Comparison of ENCODE assay signal across 7 mouse cellular contexts in genomic region chr5:112335473-112335872, GRCm38 (mm10). TPM values are rescaled to one million over a fixed set of nuclear protein-coding genes. Genes with fewer than 3 reads are reported as not detected.
DNase-seq lines count a peak whose midpoint lies in the region; ATAC-seq lines count a peak whose summit lies in the region.

No protein-coding gene starts in this region.

- no peak overlapping the region for H3K4me2 ChIP-seq in kidney, embryonic 14.5 days (replicated peaks; ENCODE audit: low read depth, low read length)

- whole genome bisulfite sequencing in kidney, embryonic 14.5 days, result 25% methylated on average over 2 of the region's 2 CpGs

- H3K9me3 ChIP-seq in kidney, embryonic 14.5 days (ENCODE audit: control insufficient read depth, low read length), result no peaks in the 10 kb centered on the region

- no peak overlapping the region for H3K4me3 ChIP-seq in kidney, embryonic 14.5 days (ENCODE audit: low read length)

- peak; percentile 61 for ATAC-seq in activated CD4-positive, CD25-positive, alpha-beta regulatory T cell, adult 4 months
- ATAC-seq in kidney, embryonic 14.5 days (ENCODE audit: low FRiP score, low TSS enrichment), result 0 out of 2 replicates have a peak, but pooled peaks have one; percentile 25

- peaks cover 88% of the 10 kb centered on the region for H3K36me3 ChIP-seq in kidney, embryonic 14.5 days (ENCODE audit: control insufficient read depth, insufficient read depth, low read length)

- H3K4me1 ChIP-seq in kidney, embryonic 14.5 days (ENCODE audit: control insufficient read depth, insufficient read depth, low read length), result no peaks in the 10 kb centered on the region

- no peak overlapping the region for H3K9ac ChIP-seq in kidney, embryonic 14.5 days (ENCODE audit: low read depth, low read length)

- no peak overlapping the region for H3K27ac ChIP-seq in kidney, embryonic 14.5 days (ENCODE audit: low read depth, low read length)

- H3K27me3 ChIP-seq in kidney, embryonic 14.5 days (ENCODE audit: control insufficient read depth, insufficient read depth, low read length), result no peaks in the 10 kb centered on the region

- DNase-seq in ovary, postnatal 14 days (ENCODE audit: low spot score), result peak; percentile 47
- no peak for DNase-seq in ovary, postnatal 10 days (ENCODE audit: low spot score)
- peak; percentile 61 for DNase-seq in embryo, embryonic 11 days
- peak; percentile 30 for DNase-seq in lung, postnatal 25 days (ENCODE audit: low spot score)
- DNase-seq in spleen, postnatal 14 days (ENCODE audit: low spot score in 2 of 2), result peak; percentile 27 to 45

RNA-seq across cellular contexts. Expression of gene Srrd, which starts 7.4 kb away (rescaled TPM):
- polyA plus RNA-seq in activated CD4-positive, CD25-positive, alpha-beta regulatory T cell, adult 4 months (2017; shearing (Covaris generic)), result 1 to 10 TPM; 1.5 to 2.7 TPM
- polyA plus RNA-seq in kidney, embryonic 14.5 days (2014; fragmentation: Nextera tagmentation; extraction: Ambion mirVana), result 46.0 and 47.0 TPM in 2 replicates

RNA-seq across cellular contexts. Expression of gene Hps4, which starts 7.4 kb away (rescaled TPM):
- polyA plus RNA-seq in activated CD4-positive, CD25-positive, alpha-beta regulatory T cell, adult 4 months (2017; shearing (Covaris generic)), result 10 to 100 TPM; 15.2 to 18.3 TPM
- 35.4 and 37.6 TPM in 2 replicates for polyA plus RNA-seq in kidney, embryonic 14.5 days (2014; fragmentation: Nextera tagmentation; extraction: Ambion mirVana)

RNA-seq across cellular contexts. Expression of gene Tfip11, which starts 9.3 kb away (rescaled TPM):
- 10 to 100 TPM; 11.8 to 18.4 TPM for polyA plus RNA-seq in activated CD4-positive, CD25-positive, alpha-beta regulatory T cell, adult 4 months (2017; shearing (Covaris generic))
- polyA plus RNA-seq in kidney, embryonic 14.5 days (2014; fragmentation: Nextera tagmentation; extraction: Ambion mirVana), result 15.7 and 22.3 TPM in 2 replicates

RNA-seq across cellular contexts. Expression of gene Gm6583, which starts 20.4 kb away (rescaled TPM):
- polyA plus RNA-seq in activated CD4-positive, CD25-positive, alpha-beta regulatory T cell, adult 4 months (2017; shearing (Covaris generic)), result not detected
- 0.12 and 0.41 TPM in 2 replicates for polyA plus RNA-seq in kidney, embryonic 14.5 days (2014; fragmentation: Nextera tagmentation; extraction: Ambion mirVana)

RNA-seq across cellular contexts. Expression of gene Tpst2, which starts 59.0 kb away (rescaled TPM):
- 10 to 100 TPM; 75.0 to 86.1 TPM for polyA plus RNA-seq in activated CD4-positive, CD25-positive, alpha-beta regulatory T cell, adult 4 months (2017; shearing (Covaris generic))
- 39.9 and 50.3 TPM in 2 replicates for polyA plus RNA-seq in kidney, embryonic 14.5 days (2014; fragmentation: Nextera tagmentation; extraction: Ambion mirVana)

Comparison
In these comparisons a context has a peak if more than half of its experiments do, and no peak if none do; other contexts are left out.
1. RNA of gene Srrd, which starts 7.4 kb away (polyA plus RNA-seq): 46.0 to 47.0 TPM in kidney, embryonic 14.5 days; 1.5 to 2.7 TPM in activated CD4-positive, CD25-positive, alpha-beta regulatory T cell, adult 4 months; every median in the first group is over 10 times any median in the second.